8 mouse cellular contexts compared by ENCODE assay signal in the genomic region with DNA sequence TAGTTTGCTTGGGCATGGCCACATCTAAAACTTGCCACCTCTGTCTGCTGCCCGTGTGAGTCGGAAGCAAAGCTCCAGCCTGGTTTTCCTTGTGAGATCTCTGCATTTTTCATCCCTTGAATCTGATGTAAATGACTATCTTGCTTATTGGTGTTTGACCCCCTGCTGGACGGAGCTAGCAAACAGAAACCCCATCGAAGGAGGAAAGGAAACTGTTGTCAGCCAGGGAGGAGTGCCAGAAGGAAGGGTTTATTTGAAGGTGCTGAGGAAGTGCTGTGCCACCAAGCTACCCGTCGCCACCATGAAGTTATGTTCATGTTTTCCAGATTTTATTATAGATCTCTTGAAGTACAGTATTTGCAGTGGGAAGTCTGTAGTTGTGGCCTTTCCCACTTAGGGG. TPM values are rescaled to one million over a fixed set of nuclear protein-coding genes. Genes with fewer than 3 reads are reported as not detected.
DNase-seq lines count a peak whose midpoint lies in the region; ATAC-seq and TF ChIP-seq lines count a peak whose summit lies in the region.

No protein-coding gene starts in this region.

- H3K27ac ChIP-seq in layer of hippocampus, adult 2 months = no peak overlapping the region
- no peak overlapping the region for H3K27ac ChIP-seq in embryonic facial prominence, embryonic 13.5 days
- H3K27ac ChIP-seq in limb, embryonic 10.5 days = no peak overlapping the region
- H3K27ac ChIP-seq in olfactory bulb, adult 2 months (ENCODE audit: insufficient read depth, low read depth, low read length) = no peak overlapping the region

- H3K4me1 ChIP-seq in embryonic facial prominence, embryonic 13.5 days = peaks cover 24% of the 10 kb centered on the region
- H3K4me1 ChIP-seq in limb, embryonic 10.5 days = peaks cover 31% of the 10 kb centered on the region
- peaks cover 28% of the 10 kb centered on the region for H3K4me1 ChIP-seq in olfactory bulb, adult 2 months (ENCODE audit: control insufficient read depth, insufficient read depth, low read length)

- peak overlapping the region; percentile 86 for H3K9ac ChIP-seq in embryonic facial prominence, embryonic 13.5 days

- H3K4me2 ChIP-seq in embryonic facial prominence, embryonic 13.5 days = peak overlapping the region; percentile 76

- H3K9me3 ChIP-seq in embryonic facial prominence, embryonic 13.5 days = no peaks in the 10 kb centered on the region
- H3K9me3 ChIP-seq in limb, embryonic 10.5 days (replicated peaks) = no peaks in the 10 kb centered on the region

- H3K36me3 ChIP-seq in embryonic facial prominence, embryonic 13.5 days = peaks cover 48% of the 10 kb centered on the region
- H3K36me3 ChIP-seq in limb, embryonic 10.5 days = peaks cover 58% of the 10 kb centered on the region

- ATAC-seq in embryonic facial prominence, embryonic 13.5 days (ENCODE audit: insufficient number of reproducible peaks, insufficient read depth, low FRiP score, low TSS enrichment, low read depth) = no peak

- DNase-seq in layer of hippocampus, adult 2 months (ENCODE audit: low spot score in 2 of 2) = no peak
- DNase-seq in layer of hippocampus, adult 8-10 months (ENCODE audit: low spot score in 2 of 2) = no peak
- DNase-seq in limb, embryonic 10.5 days (ENCODE audit: low spot score) = no peak
- DNase-seq in retina, embryonic 14.5 days (ENCODE audit: low spot score) = no peak
- no peak for DNase-seq in spleen, postnatal 10 days (ENCODE audit: low spot score in 2 of 2)
- DNase-seq in frontal cortex, postnatal 25 days (ENCODE audit: low spot score in 2 of 2) = no peak

- TF ChIP-seq CTCF in layer of hippocampus, adult 2 months (conservative IDR thresholded peaks at IDR 0.05) = no peak; the same call in 1 of the 2 replicates
- TF ChIP-seq CTCF in olfactory bulb, adult 2 months (IDR thresholded peaks at IDR 0.05; ENCODE audit: insufficient read depth, low read depth, low read length) = no peak

- H3K4me3 ChIP-seq in layer of hippocampus, adult 2 months = peak overlapping the region; percentile 25
- H3K4me3 ChIP-seq in embryonic facial prominence, embryonic 13.5 days = peak overlapping the region; percentile 78
- peak overlapping the region; percentile 93 for H3K4me3 ChIP-seq in limb, embryonic 10.5 days
- H3K4me3 ChIP-seq in olfactory bulb, adult 2 months (ENCODE audit: insufficient read depth, low read depth, low read length) = peak overlapping the region; percentile 6; the same call in 1 of the 2 replicates

- TF ChIP-seq POLR2A in olfactory bulb, adult 2 months (IDR thresholded peaks at IDR 0.05; ENCODE audit: insufficient read depth, low read depth, low read length) = no peak

- H3K27me3 ChIP-seq in embryonic facial prominence, embryonic 13.5 days = no peaks in the 10 kb centered on the region
- no peaks in the 10 kb centered on the region for H3K27me3 ChIP-seq in limb, embryonic 10.5 days (ENCODE audit: low read depth, poor library complexity, severe bottlenecking)

- 69% methylated on average over 6 of the region's 6 CpGs for WGBS in embryonic facial prominence, embryonic 13.5 days
- WGBS in limb, embryonic 10.5 days = 71% methylated on average over 6 of the region's 6 CpGs
- 48% methylated on average over 6 of the region's 6 CpGs for WGBS in olfactory bulb, adult 2 months

RNA-seq across cellular contexts. Expression of a gene that starts 2.0 kb away (rescaled TPM):
- total RNA-seq in layer of hippocampus, adult 2 months (2021) = 10 to 100 TPM; 36.7 to 40.0 TPM
- 10 to 100 TPM; 32.8 to 37.2 (median 36.0) TPM for total RNA-seq in layer of hippocampus, adult 8-10 months (2022)
- 37.2 and 37.6 TPM in 2 replicates for polyA plus RNA-seq in embryonic facial prominence, embryonic 13.5 days (2015; fragmentation: Nextera tagmentation; extraction: Ambion mirVana)
- polyA plus RNA-seq in limb, embryonic 10.5 days (2016; fragmentation: Nextera tagmentation; extraction: Ambion mirVana) = 26.7 and 27.6 TPM in 2 replicates
- polyA plus RNA-seq in olfactory bulb, adult 2 months (2012; ENCODE audit: insufficient read depth, insufficient read length, low replicate concordance, missing spikeins) = not detected in 2 replicates

RNA-seq across cellular contexts. Expression of a gene that starts 12.9 kb away (rescaled TPM):
- 10 to 100 TPM; 52.4 to 56.7 TPM for total RNA-seq in layer of hippocampus, adult 2 months (2021)
- total RNA-seq in layer of hippocampus, adult 8-10 months (2022) = 10 to 100 TPM; 41.3 to 47.7 (median 44.4) TPM
- 80.0 and 85.2 TPM in 2 replicates for polyA plus RNA-seq in embryonic facial prominence, embryonic 13.5 days (2015; fragmentation: Nextera tagmentation; extraction: Ambion mirVana)
- polyA plus RNA-seq in limb, embryonic 10.5 days (2016; fragmentation: Nextera tagmentation; extraction: Ambion mirVana) = 76.7 and 77.7 TPM in 2 replicates
- polyA plus RNA-seq in olfactory bulb, adult 2 months (2012; ENCODE audit: insufficient read depth, insufficient read length, low replicate concordance, missing spikeins) = not detected in 2 replicates

RNA-seq across cellular contexts. Expression of a gene that starts 25.1 kb away (rescaled TPM):
- 1 to 10 TPM; 4.2 to 4.5 TPM for total RNA-seq in layer of hippocampus, adult 2 months (2021)
- 1 to 10 TPM; 3.4 to 5.4 (median 5.2) TPM for total RNA-seq in layer of hippocampus, adult 8-10 months (2022)
- polyA plus RNA-seq in embryonic facial prominence, embryonic 13.5 days (2015; fragmentation: Nextera tagmentation; extraction: Ambion mirVana) = 15.8 and 19.8 TPM in 2 replicates
- 10.1 and 11.8 TPM in 2 replicates for polyA plus RNA-seq in limb, embryonic 10.5 days (2016; fragmentation: Nextera tagmentation; extraction: Ambion mirVana)
- not detected in 2 replicates for polyA plus RNA-seq in olfactory bulb, adult 2 months (2012; ENCODE audit: insufficient read depth, insufficient read length, low replicate concordance, missing spikeins)

RNA-seq across cellular contexts. Expression of a gene that starts 27.2 kb away (rescaled TPM):
- total RNA-seq in layer of hippocampus, adult 2 months (2021) = 10 to 100 TPM; 66.8 to 68.5 TPM
- 10 to 100 TPM; 66.5 to 72.2 (median 67.0) TPM for total RNA-seq in layer of hippocampus, adult 8-10 months (2022)
- polyA plus RNA-seq in embryonic facial prominence, embryonic 13.5 days (2015; fragmentation: Nextera tagmentation; extraction: Ambion mirVana) = 64.2 and 70.1 TPM in 2 replicates
- polyA plus RNA-seq in limb, embryonic 10.5 days (2016; fragmentation: Nextera tagmentation; extraction: Ambion mirVana) = 47.1 and 50.5 TPM in 2 replicates
- polyA plus RNA-seq in olfactory bulb, adult 2 months (2012; ENCODE audit: insufficient read depth, insufficient read length, low replicate concordance, missing spikeins) = not detected in 2 replicates

RNA-seq across cellular contexts. Expression of a gene that starts 27.3 kb away (rescaled TPM):
- total RNA-seq in layer of hippocampus, adult 2 months (2021) = 10 to 100 TPM; 83.9 to 87.1 TPM
- total RNA-seq in layer of hippocampus, adult 8-10 months (2022) = 10 to 100 TPM; 84.0 to 97.7 (median 90.5) TPM
- 23.5 and 25.6 TPM in 2 replicates for polyA plus RNA-seq in embryonic facial prominence, embryonic 13.5 days (2015; fragmentation: Nextera tagmentation; extraction: Ambion mirVana)
- 10.9 and 18.1 TPM in 2 replicates for polyA plus RNA-seq in limb, embryonic 10.5 days (2016; fragmentation: Nextera tagmentation; extraction: Ambion mirVana)
- not detected in 2 replicates for polyA plus RNA-seq in olfactory bulb, adult 2 months (2012; ENCODE audit: insufficient read depth, insufficient read length, low replicate concordance, missing spikeins)

Comparison
In these comparisons a context has a peak if more than half of its experiments do, and no peak if none do; other contexts are left out.
1. H3K4me3 ChIP-seq: peak in every context shown above with its lines; median percentile 93 in limb, embryonic 10.5 days; 78 in embryonic facial prominence, embryonic 13.5 days; 25 in layer of hippocampus, adult 2 months; 6 in olfactory bulb, adult 2 months.
2. RNA of a gene that starts 25.1 kb away (polyA plus RNA-seq): 15.8 to 19.8 TPM in embryonic facial prominence, embryonic 13.5 days and 10.1 to 11.8 TPM in limb, embryonic 10.5 days; not detected in olfactory bulb, adult 2 months; every median in the first group is over 10 times any median in the second.